Mouse (Mus musculus) adrenal gland, adult 2 months (tissue): ENCODE results near the gene Ikbke. TPM values are rescaled to one million over a fixed set of nuclear protein-coding genes. Genes with fewer than 3 reads are reported as not detected.
A peak's percentile ranks its signal among the peaks of the same experiment; 100 is the strongest.

Experiments used
- DNase-seq: peaks from one replicate; pipeline ENCODE4 v3.0.0; 2021
- polyA plus RNA-seq: library from polyadenylated mRNA; depleted of rRNA; stranded (reverse); fragments of >200 nt; gene quantifications from 2 replicates; pipeline ENCODE4 v1.2.3, GENCODE M21; 2012
- total RNA-seq, 2 experiments: library from RNA; stranded (reverse); gene quantifications; 2 replicates each; pipeline ENCODE4 v1.2.3; 2021

The Ikbke gene
- total and polyA plus RNA-seq, 3 experiments = 10.7 to 15.2 (median 14.1) TPM

- DNase-seq = no peak
Measured at GRCm38 (mm10) chr1:131239576-131240193, 39.7 kb downstream of the Ikbke start.

GRCm38 (mm10) chr1:131238931-131239381 is 40.5 kb downstream of the Ikbke start:
- peak; percentile 89 for DNase-seq

- no peak for DNase-seq
Measured at GRCm38 (mm10) chr1:131236077-131236476, 43.3 kb downstream of the Ikbke start.

DNA sequence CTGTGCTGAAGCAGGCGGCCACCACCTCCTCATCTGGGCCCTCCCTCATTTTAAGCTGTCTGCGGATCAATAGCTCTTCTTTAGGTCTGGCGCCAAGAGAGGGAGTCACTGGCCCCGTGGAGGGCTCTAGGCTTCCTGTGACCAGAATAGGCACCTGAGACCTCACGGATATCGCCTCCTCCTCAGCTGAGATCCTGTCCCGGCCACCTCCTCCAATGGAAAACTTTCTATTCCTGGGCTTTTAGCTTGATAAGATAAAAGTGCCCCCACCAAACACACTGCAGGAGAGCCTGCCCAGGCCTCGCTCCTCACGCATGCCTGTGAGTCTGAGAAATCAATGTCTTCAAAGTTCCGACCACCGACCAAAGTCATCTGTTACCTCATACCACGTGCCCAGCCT is 45.9 kb downstream of the Ikbke start:
- DNase-seq = no peak

GRCm38 (mm10) chr1:131228659-131229058 is 50.7 kb downstream of the Ikbke start:
- no peak for DNase-seq

GRCm38 (mm10) chr1:131228225-131228624 is 51.2 kb downstream of the Ikbke start:
- no peak for DNase-seq

GRCm38 (mm10) chr1:131224848-131225471 is 54.4 kb downstream of the Ikbke start:
- no peak for DNase-seq

- DNase-seq = no peak
Measured at GRCm38 (mm10) chr1:131223345-131223744, 56.1 kb downstream of the Ikbke start.

- DNase-seq = no peak
Measured at GRCm38 (mm10) chr1:131221822-131222590, 57.4 kb downstream of the Ikbke start.

DNA sequence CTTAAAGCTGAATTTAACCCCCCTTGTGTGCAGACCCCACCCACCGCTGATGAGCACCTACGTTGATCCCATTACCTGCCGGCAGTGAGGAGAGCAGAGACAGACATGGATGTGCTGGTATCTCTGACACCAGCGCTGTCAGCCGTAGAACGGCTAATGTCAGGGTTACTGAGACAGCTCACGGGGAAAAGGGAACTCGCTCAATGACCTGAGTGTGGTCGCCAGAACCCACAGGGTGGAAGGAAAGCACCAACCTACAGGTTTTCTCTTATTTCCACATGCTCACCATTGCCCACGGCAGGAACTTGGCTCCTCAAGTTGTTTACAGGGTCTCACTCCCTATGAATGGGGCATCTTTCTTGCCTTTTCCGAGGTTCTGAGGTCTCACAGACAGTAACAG is 60.5 kb downstream of the Ikbke start:
- no peak for DNase-seq

GRCm38 (mm10) chr1:131213361-131213760 is 66.0 kb downstream of the Ikbke start:
- DNase-seq = no peak

GRCm38 (mm10) chr1:131212956-131213355 is 66.5 kb downstream of the Ikbke start:
- no peak for DNase-seq

- DNase-seq = no peak
Measured at GRCm38 (mm10) chr1:131211655-131212054, 67.8 kb downstream of the Ikbke start.

- peak; percentile 81 for DNase-seq
Measured at GRCm38 (mm10) chr1:131209971-131210426, 69.4 kb downstream of the Ikbke start.

GRCm38 (mm10) chr1:131208800-131209199 is 70.6 kb downstream of the Ikbke start:
- no peak for DNase-seq

- DNase-seq = no peak
Measured at GRCm38 (mm10) chr1:131208081-131208480, 71.3 kb downstream of the Ikbke start.

GRCm38 (mm10) chr1:131207531-131207930 is 71.9 kb downstream of the Ikbke start:
- DNase-seq = peak; percentile 74

DNA sequence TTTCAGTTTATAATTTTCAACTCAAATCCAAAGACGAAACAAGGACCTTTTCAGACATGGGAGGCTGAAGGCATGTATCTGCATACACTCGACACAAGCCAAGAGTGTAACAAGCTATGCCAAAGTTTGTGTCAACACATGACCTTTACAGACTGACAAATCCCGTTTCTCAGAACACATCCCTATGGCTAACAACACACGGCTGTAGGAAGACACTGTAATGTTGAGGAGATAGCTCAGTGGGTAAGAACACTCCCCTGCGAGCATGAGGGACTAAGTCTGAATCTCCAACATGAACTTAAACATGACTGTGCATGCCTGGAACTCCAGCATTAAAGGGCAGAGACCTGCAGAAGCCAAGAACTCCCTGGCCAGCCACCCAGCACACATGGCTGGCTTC is 73.1 kb downstream of the Ikbke start:
- DNase-seq = no peak

DNA sequence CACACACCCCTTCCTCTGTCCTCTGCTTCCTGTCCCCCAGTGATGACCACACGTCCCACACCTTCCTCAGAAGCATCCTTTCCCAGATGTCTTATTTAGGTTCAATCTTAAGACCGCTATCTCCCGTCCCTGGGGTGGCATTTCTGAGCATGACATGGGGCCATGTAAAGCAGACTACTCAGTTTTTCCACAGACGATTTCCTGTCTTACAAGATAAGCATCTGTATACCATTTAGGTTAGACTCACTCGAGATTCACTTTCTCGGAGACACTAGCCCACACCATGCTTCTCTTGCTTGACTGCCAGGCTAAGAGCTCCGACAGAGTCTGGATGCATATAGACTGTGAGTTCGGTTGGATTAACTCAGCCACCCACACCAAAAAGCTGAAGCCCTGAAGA is 74.9 kb downstream of the Ikbke start:
- no peak for DNase-seq
